Mouse (Mus musculus) midbrain, embryonic 14.5 days (tissue): ENCODE data around the gene Casq2. TPM values are rescaled to one million over a fixed set of nuclear protein-coding genes. Genes with fewer than 3 reads are reported as not detected.

Experiments
- ATAC-seq: fragments of 200-750 bp; cut with Nextera tagmentation; 2 replicates; pipeline ENCODE4 v1.8.0; 2017; ENCODE audit warnings: moderate number of reproducible peaks, moderate library complexity; ENCODE audit not compliant: low FRiP score, low TSS enrichment
- DNase-seq: peaks from one replicate; pipeline ENCODE4 v3.0.0-alpha.2; 2015
- H3K27ac ChIP-seq: fragments of 300-500 bp; sonication (generic); replicated peaks from 2 replicates; pipeline ENCODE4 v1.5.1; 2014; ENCODE audit warnings: mild to moderate bottlenecking, low read depth, low read length, moderate library complexity
- H3K27me3 ChIP-seq: fragments of 300-500 bp; sonication (generic); 2 replicates; pipeline ENCODE4 v1.6.1; 2014; ENCODE audit warnings: low read length, control low read depth, mixed read lengths; ENCODE audit not compliant: control insufficient read depth, insufficient read depth
- H3K36me3 ChIP-seq: fragments of 300-500 bp; sonication (generic); 2 replicates; pipeline ENCODE4 v1.6.1; 2014; ENCODE audit warnings: low read length, control low read depth; ENCODE audit not compliant: control insufficient read depth, insufficient read depth
- H3K4me1 ChIP-seq: fragments of 300-500 bp; sonication (generic); 2 replicates; pipeline ENCODE4 v1.6.1; 2014; ENCODE audit warnings: mild to moderate bottlenecking, antibody characterized with exemption, low read length, control low read depth; ENCODE audit not compliant: control insufficient read depth, insufficient read depth
- H3K4me2 ChIP-seq: fragments of 300-500 bp; sonication (generic); 2 replicates; pipeline ENCODE4 v1.6.1; 2014; ENCODE audit warnings: mild to moderate bottlenecking, low read length, moderate library complexity
- H3K4me3 ChIP-seq: fragments of 300-500 bp; sonication (generic); replicated peaks from 2 replicates; pipeline ENCODE4 v1.5.1; 2014; ENCODE audit warnings: low read depth, low read length
- H3K9ac ChIP-seq: fragments of 300-500 bp; sonication (generic); replicated peaks from 2 replicates; pipeline ENCODE4 v1.6.1; 2014; ENCODE audit warnings: mild to moderate bottlenecking, low read length, moderate library complexity
- H3K9me3 ChIP-seq: fragments of 300-500 bp; sonication (generic); 2 replicates; pipeline ENCODE4 v1.6.1; 2016; ENCODE audit warnings: low read length, control low read depth, mixed read lengths; ENCODE audit not compliant: control insufficient read depth
- WGBS: fragments of 180-500 bp; shearing (Covaris S2); extraction: QIAGEN DNeasy Blood & Tissue Kit; methylation state at CpG from one replicate; pipeline ENCODE4 v1.1.7; 2014; 5-methylcytosine and 5-hydroxymethylcytosine counted together
- polyA plus RNA-seq: library from polyadenylated mRNA; unstranded; fragments of >200 nt; fragmentation: Nextera tagmentation; extraction: Ambion mirVana; gene quantifications from 2 replicates; pipeline ENCODE4 v1.2.1, GENCODE M21; 2014

The Casq2 gene
- polyA plus RNA-seq, 1 experiment from 2014 or later = 0.16 TPM

- H3K27me3 ChIP-seq = no peaks in the 10 kb centered on the region
- no peak overlapping the region for H3K4me3 ChIP-seq
- 86% methylated on average over 4 of the region's 4 CpGs for WGBS
- no peak overlapping the region for H3K27ac ChIP-seq
- ATAC-seq (no peak), DNase-seq (no peak)
- no peaks in the 10 kb centered on the region for H3K9me3 ChIP-seq
- H3K4me2 ChIP-seq = no peak overlapping the region
- no peak overlapping the region for H3K9ac ChIP-seq
- no peaks in the 10 kb centered on the region for H3K4me1 ChIP-seq
- H3K36me3 ChIP-seq = no peaks in the 10 kb centered on the region
Observed at GRCm38 (mm10) chr3:102069260-102069659, 17.0 kb upstream of the Casq2 start.

- Histone ChIP-seq H3K27me3 (no peaks in the 10 kb centered on the region), H3K4me3 (no peak overlapping the region), H3K36me3 (no peaks in the 10 kb centered on the region), H3K4me1 (no peaks in the 10 kb centered on the region), H3K9me3 (no peaks in the 10 kb centered on the region), H3K9ac (no peak overlapping the region), H3K27ac (no peak overlapping the region), H3K4me2 (no peak overlapping the region)
- whole genome bisulfite sequencing = 93% methylated on average over 5 of the region's 5 CpGs
- ATAC-seq = no peak
- no peak for DNase-seq
Observed at GRCm38 (mm10) chr3:102069686-102070085, 16.5 kb upstream of the Casq2 start.

GRCm38 (mm10) chr3:102070360-102070759 lies 15.9 kb upstream of the Casq2 start:
- Histone ChIP-seq H3K4me1 (no peaks in the 10 kb centered on the region), H3K27me3 (no peaks in the 10 kb centered on the region), H3K27ac (no peak overlapping the region), H3K9ac (no peak overlapping the region), H3K4me3 (no peak overlapping the region), H3K4me2 (no peak overlapping the region), H3K36me3 (no peaks in the 10 kb centered on the region), H3K9me3 (no peaks in the 10 kb centered on the region)
- WGBS = 79% methylated on average over 7 of the region's 7 CpGs
- DNase-seq (no peak), ATAC-seq (no peak)

GRCm38 (mm10) chr3:102071016-102071415 lies 15.2 kb upstream of the Casq2 start:
- H3K4me2 ChIP-seq = no peak overlapping the region
- DNase-seq = no peak
- no peaks in the 10 kb centered on the region for H3K27me3 ChIP-seq
- no peak overlapping the region for H3K27ac ChIP-seq
- H3K9ac ChIP-seq = no peak overlapping the region
- H3K36me3 ChIP-seq = no peaks in the 10 kb centered on the region
- H3K4me1 ChIP-seq = no peaks in the 10 kb centered on the region
- no peak overlapping the region for H3K4me3 ChIP-seq
- no peak for ATAC-seq
- no peaks in the 10 kb centered on the region for H3K9me3 ChIP-seq
- WGBS = 92% methylated on average over 3 of the region's 3 CpGs

- Histone ChIP-seq H3K27ac (no peak overlapping the region), H3K4me1 (peaks cover 7% of the 10 kb centered on the region; the same call in 1 of the 2 replicates), H3K27me3 (no peaks in the 10 kb centered on the region), H3K4me2 (no peak overlapping the region), H3K9me3 (no peaks in the 10 kb centered on the region), H3K4me3 (no peak overlapping the region), H3K36me3 (no peaks in the 10 kb centered on the region), H3K9ac (no peak overlapping the region)
- ATAC-seq = no peak
- 75% methylated on average over 2 of the region's 2 CpGs for WGBS
- DNase-seq = no peak
Observed at GRCm38 (mm10) chr3:102079413-102079812, 6.8 kb upstream of the Casq2 start.

GRCm38 (mm10) chr3:102081862-102082261 lies 4.4 kb upstream of the Casq2 start:
- Histone ChIP-seq H3K4me1 (peaks cover 7% of the 10 kb centered on the region; the same call in 1 of the 2 replicates), H3K9ac (no peak overlapping the region), H3K4me3 (no peak overlapping the region), H3K36me3 (no peaks in the 10 kb centered on the region), H3K9me3 (no peaks in the 10 kb centered on the region), H3K4me2 (no peak overlapping the region), H3K27me3 (0 out of 2 replicates have a peak, but pooled peaks cover 9% of the 10 kb centered on the region), H3K27ac (no peak overlapping the region)
- WGBS = 15% methylated on average over 3 of the region's 3 CpGs
- DNase-seq (peak; percentile 90), ATAC-seq (peak; percentile 78)

- no peaks in the 10 kb centered on the region for H3K36me3 ChIP-seq
Observed at GRCm38 (mm10) chr3:102083589-102084230, 2.5 kb upstream of the Casq2 start.

GRCm38 (mm10) chr3:102084833-102085491 lies 1.3 kb upstream of the Casq2 start:
- no peak for DNase-seq
- no peak overlapping the region for H3K27ac ChIP-seq
- H3K9ac ChIP-seq = no peak overlapping the region
- peaks cover 7% of the 10 kb centered on the region; the same call in 1 of the 2 replicates for H3K4me1 ChIP-seq
- 0 out of 2 replicates have a peak, but pooled peaks cover 9% of the 10 kb centered on the region for H3K27me3 ChIP-seq
- no peaks in the 10 kb centered on the region for H3K9me3 ChIP-seq
- no peaks in the 10 kb centered on the region for H3K36me3 ChIP-seq
- WGBS = 57% methylated on average over 13 of the region's 13 CpGs
- ATAC-seq = no peak
- no peak overlapping the region for H3K4me3 ChIP-seq
- no peak overlapping the region for H3K4me2 ChIP-seq

More at GRCm38 (mm10) chr3:102083589-102084230, 2.5 kb upstream of the Casq2 start:
- Histone ChIP-seq H3K27me3 (0 out of 2 replicates have a peak, but pooled peaks cover 9% of the 10 kb centered on the region), H3K4me2 (no peak overlapping the region), H3K9ac (no peak overlapping the region), H3K4me3 (no peak overlapping the region), H3K9me3 (no peaks in the 10 kb centered on the region), H3K4me1 (peaks cover 7% of the 10 kb centered on the region; the same call in 1 of the 2 replicates), H3K27ac (no peak overlapping the region)
- DNase-seq (no peak), ATAC-seq (no peak)
- 17% methylated on average over 13 of the region's 13 CpGs for WGBS

- H3K27me3 ChIP-seq = 0 out of 2 replicates have a peak, but pooled peaks cover 9% of the 10 kb centered on the region
- H3K9me3 ChIP-seq = no peaks in the 10 kb centered on the region
- H3K4me1 ChIP-seq = peaks cover 7% of the 10 kb centered on the region; the same call in 1 of the 2 replicates
- H3K36me3 ChIP-seq = no peaks in the 10 kb centered on the region
- H3K27ac ChIP-seq = no peak overlapping the region
- H3K4me3 ChIP-seq = no peak overlapping the region
- WGBS = 34% methylated on average over 12 of the region's 12 CpGs
- no peak overlapping the region for H3K4me2 ChIP-seq
- no peak overlapping the region for H3K9ac ChIP-seq
- ATAC-seq (no peak), DNase-seq (no peak)
Observed at GRCm38 (mm10) chr3:102085719-102086118, 496 bp upstream of the Casq2 start.
